Mouse (Mus musculus): ENCODE data around the gene Wdr46. TPM values are rescaled to one million over a fixed set of nuclear protein-coding genes. Genes with fewer than 3 reads are reported as not detected.

Gene Wdr46
- polyA plus RNA-seq, 1 experiment = 20.5 TPM

- H3K36me3 ChIP-seq (ENCODE audit: control insufficient read depth, insufficient read depth, low read length) = peaks cover 37% of the 10 kb centered on the region
- TF ChIP-seq CTCF (IDR thresholded peaks at IDR 0.05; ENCODE audit: extremely low read depth, insufficient read depth, insufficient read length, insufficient replicate concordance) = no peak
- no peak overlapping the region for H3K4me3 ChIP-seq (ENCODE audit: extremely low read depth, insufficient read depth, insufficient read length)
- H3K27ac ChIP-seq (ENCODE audit: insufficient read depth, low read length) = no peak overlapping the region
- 54% methylated on average over 6 of the region's 6 CpGs for WGBS
- H3K4me1 ChIP-seq (ENCODE audit: control insufficient read depth, insufficient read depth, insufficient read length) = peaks cover 4% of the 10 kb centered on the region; the same call in 1 of the 2 replicates
- no peak for DNase-seq (ENCODE audit: low read depth in 1 of 2, low spot score in 2 of 2)
- H3K27me3 ChIP-seq (ENCODE audit: control insufficient read depth, insufficient read depth, low read length) = no peaks in the 10 kb centered on the region
Measured at GRCm38 (mm10) chr17:33957493-33957892, 17.0 kb downstream of the Wdr46 start.

GRCm38 (mm10) chr17:33958451-33958850, 18.0 kb downstream of the Wdr46 start:
- Histone ChIP-seq H3K36me3 (ENCODE audit: control insufficient read depth, insufficient read depth, low read length) (peaks cover 33% of the 10 kb centered on the region), H3K4me1 (ENCODE audit: control insufficient read depth, insufficient read depth, insufficient read length) (no peaks in the 10 kb centered on the region), H3K27ac (ENCODE audit: insufficient read depth, low read length) (no peak overlapping the region), H3K27me3 (ENCODE audit: control insufficient read depth, insufficient read depth, low read length) (no peaks in the 10 kb centered on the region), H3K4me3 (ENCODE audit: extremely low read depth, insufficient read depth, insufficient read length) (no peak overlapping the region)
- DNase-seq (ENCODE audit: low read depth in 1 of 2, low spot score in 2 of 2) = no peak
- TF ChIP-seq CTCF (IDR thresholded peaks at IDR 0.05; ENCODE audit: extremely low read depth, insufficient read depth, insufficient read length, insufficient replicate concordance) (no peak), POLR2A (IDR thresholded peaks at IDR 0.05; ENCODE audit: low read depth, low read length) (no peak)
- 98% methylated on average over 11 of the region's 11 CpGs for whole genome bisulfite sequencing

DNA sequence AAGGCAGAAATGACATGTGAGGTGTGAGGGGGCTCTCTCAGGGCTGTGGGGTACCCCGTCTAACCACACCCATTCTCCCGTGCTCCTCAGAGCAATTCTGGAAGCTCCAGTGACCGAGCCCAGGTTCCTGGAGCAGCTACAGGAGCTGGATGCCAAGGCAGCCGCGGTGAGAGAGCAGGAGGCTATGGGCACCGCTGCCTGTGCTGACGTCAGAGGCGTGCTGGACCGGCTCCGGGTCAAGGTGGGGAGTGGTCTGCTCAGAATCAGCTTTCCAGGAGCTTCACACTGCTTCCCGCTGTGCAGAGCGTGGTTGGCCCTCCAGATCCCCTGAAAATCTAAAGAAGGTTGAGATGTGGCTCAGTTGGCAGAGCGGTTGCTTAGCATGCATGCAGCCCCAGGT, 18.7 kb downstream of the Wdr46 start:
- Histone ChIP-seq H3K4me1 (ENCODE audit: control insufficient read depth, insufficient read depth, insufficient read length) (no peaks in the 10 kb centered on the region), H3K27ac (ENCODE audit: insufficient read depth, low read length) (no peak overlapping the region), H3K4me3 (ENCODE audit: extremely low read depth, insufficient read depth, insufficient read length) (no peak overlapping the region), H3K27me3 (ENCODE audit: control insufficient read depth, insufficient read depth, low read length) (no peaks in the 10 kb centered on the region), H3K36me3 (ENCODE audit: control insufficient read depth, insufficient read depth, low read length) (peaks cover 33% of the 10 kb centered on the region)
- 96% methylated on average over 13 of the region's 13 CpGs for WGBS
- TF ChIP-seq CTCF (IDR thresholded peaks at IDR 0.05; ENCODE audit: extremely low read depth, insufficient read depth, insufficient read length, insufficient replicate concordance) = no peak
- no peak for TF ChIP-seq POLR2A (IDR thresholded peaks at IDR 0.05; ENCODE audit: low read depth, low read length)
- DNase-seq (ENCODE audit: low read depth in 1 of 2, low spot score in 2 of 2) = no peak

GRCm38 (mm10) chr17:33959948-33960347, 19.5 kb downstream of the Wdr46 start:
- TF ChIP-seq POLR2A (IDR thresholded peaks at IDR 0.05; ENCODE audit: low read depth, low read length) (no peak), CTCF (IDR thresholded peaks at IDR 0.05; ENCODE audit: extremely low read depth, insufficient read depth, insufficient read length, insufficient replicate concordance) (no peak)
- Histone ChIP-seq H3K27ac (ENCODE audit: insufficient read depth, low read length) (no peak overlapping the region), H3K36me3 (ENCODE audit: control insufficient read depth, insufficient read depth, low read length) (peaks cover 33% of the 10 kb centered on the region), H3K27me3 (ENCODE audit: control insufficient read depth, insufficient read depth, low read length) (no peaks in the 10 kb centered on the region), H3K4me1 (ENCODE audit: control insufficient read depth, insufficient read depth, insufficient read length) (no peaks in the 10 kb centered on the region), H3K4me3 (ENCODE audit: extremely low read depth, insufficient read depth, insufficient read length) (no peak overlapping the region)
- DNase-seq (ENCODE audit: low read depth in 1 of 2, low spot score in 2 of 2) = no peak
- 96% methylated on average over 15 of the region's 15 CpGs for WGBS

DNA sequence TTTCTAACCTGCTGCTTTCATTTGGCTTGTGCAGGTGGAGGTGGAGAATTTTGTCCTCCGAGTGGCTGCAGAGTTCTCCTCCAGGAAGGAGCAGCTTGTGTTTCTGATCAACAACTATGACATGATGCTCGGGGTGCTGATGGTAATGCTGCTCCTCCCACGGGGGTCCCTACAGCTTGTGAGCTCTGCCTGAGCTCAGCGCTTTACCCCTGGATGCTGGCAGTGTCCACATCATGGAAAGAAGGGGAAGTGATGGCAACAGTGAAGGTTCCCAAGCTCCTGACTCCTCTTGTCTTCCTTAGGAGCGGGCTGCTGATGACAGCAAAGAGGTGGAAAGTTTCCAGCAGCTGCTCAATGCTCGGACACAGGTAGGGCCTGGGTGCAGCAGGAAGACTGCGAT, 22.4 kb downstream of the Wdr46 start:
- TF ChIP-seq POLR2A (IDR thresholded peaks at IDR 0.05; ENCODE audit: low read depth, low read length) (no peak), CTCF (IDR thresholded peaks at IDR 0.05; ENCODE audit: extremely low read depth, insufficient read depth, insufficient read length, insufficient replicate concordance) (no peak)
- WGBS = 97% methylated on average over 7 of the region's 7 CpGs
- peaks cover 40% of the 10 kb centered on the region for H3K36me3 ChIP-seq (ENCODE audit: control insufficient read depth, insufficient read depth, low read length)
- no peaks in the 10 kb centered on the region for H3K27me3 ChIP-seq (ENCODE audit: control insufficient read depth, insufficient read depth, low read length)
- no peak overlapping the region for H3K27ac ChIP-seq (ENCODE audit: insufficient read depth, low read length)
- H3K4me3 ChIP-seq (ENCODE audit: extremely low read depth, insufficient read depth, insufficient read length) = no peak overlapping the region
- no peak for DNase-seq (ENCODE audit: low read depth in 1 of 2, low spot score in 2 of 2)
- H3K4me1 ChIP-seq (ENCODE audit: control insufficient read depth, insufficient read depth, insufficient read length) = no peaks in the 10 kb centered on the region

DNA sequence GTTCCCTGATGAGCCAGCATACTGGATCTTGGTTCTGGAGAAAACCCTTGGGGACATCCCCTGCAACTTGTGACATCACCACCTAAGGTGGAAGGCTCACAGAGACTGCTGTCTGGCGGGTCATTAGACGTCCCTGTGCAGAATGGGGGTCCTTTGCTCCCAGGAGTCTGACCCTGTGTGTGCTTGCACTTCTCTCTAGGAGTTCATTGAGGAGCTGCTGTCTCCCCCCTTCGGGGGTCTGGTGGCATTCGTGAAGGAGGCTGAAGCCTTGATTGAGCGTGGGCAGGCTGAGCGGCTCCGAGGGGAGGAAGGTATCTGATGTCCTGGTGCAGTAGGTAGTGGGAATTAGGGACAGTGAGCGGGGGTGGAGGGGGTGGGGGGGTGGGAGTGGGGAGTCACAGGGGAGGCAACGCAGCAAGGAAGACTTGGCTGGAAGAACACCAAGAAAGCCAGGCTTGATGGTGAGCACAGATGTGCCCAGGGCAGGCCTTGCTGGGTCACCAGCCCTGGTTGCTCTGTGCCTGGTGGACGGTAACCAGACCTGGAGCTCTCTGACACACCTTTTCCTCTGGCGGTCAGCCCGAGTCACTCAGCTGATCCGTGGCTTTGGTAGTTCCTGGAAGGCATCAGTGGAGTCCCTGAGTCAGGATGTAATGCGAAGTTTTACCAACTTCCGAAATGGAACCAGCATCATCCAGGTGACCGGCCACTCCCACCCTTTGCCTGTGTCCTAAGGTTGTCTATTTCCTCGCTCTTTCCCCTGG, 24.8 kb downstream of the Wdr46 start:
- Histone ChIP-seq H3K4me1 (ENCODE audit: control insufficient read depth, insufficient read depth, insufficient read length) (no peaks in the 10 kb centered on the region), H3K36me3 (ENCODE audit: control insufficient read depth, insufficient read depth, low read length) (peaks cover 26% of the 10 kb centered on the region), H3K27me3 (ENCODE audit: control insufficient read depth, insufficient read depth, low read length) (no peaks in the 10 kb centered on the region), H3K4me3 (ENCODE audit: extremely low read depth, insufficient read depth, insufficient read length) (no peak overlapping the region), H3K27ac (ENCODE audit: insufficient read depth, low read length) (no peak overlapping the region)
- WGBS = 92% methylated on average over 17 of the region's 17 CpGs
- TF ChIP-seq CTCF (IDR thresholded peaks at IDR 0.05; ENCODE audit: extremely low read depth, insufficient read depth, insufficient read length, insufficient replicate concordance) (no peak), POLR2A (IDR thresholded peaks at IDR 0.05; ENCODE audit: low read depth, low read length) (no peak)
- no peak for DNase-seq (ENCODE audit: low read depth in 1 of 2, low spot score in 2 of 2)

GRCm38 (mm10) chr17:33965846-33966550, 25.5 kb downstream of the Wdr46 start:
- no peaks in the 10 kb centered on the region for H3K27me3 ChIP-seq (ENCODE audit: control insufficient read depth, insufficient read depth, low read length)
- 93% methylated on average over 16 of the region's 16 CpGs for WGBS
- H3K36me3 ChIP-seq (ENCODE audit: control insufficient read depth, insufficient read depth, low read length) = peaks cover 22% of the 10 kb centered on the region

More at GRCm38 (mm10) chr17:33965846-33966550, 25.5 kb downstream of the Wdr46 start:
- TF ChIP-seq CTCF (IDR thresholded peaks at IDR 0.05; ENCODE audit: extremely low read depth, insufficient read depth, insufficient read length, insufficient replicate concordance) (no peak), POLR2A (IDR thresholded peaks at IDR 0.05; ENCODE audit: low read depth, low read length) (no peak)
- no peak overlapping the region for H3K4me3 ChIP-seq (ENCODE audit: extremely low read depth, insufficient read depth, insufficient read length)
- H3K27ac ChIP-seq (ENCODE audit: insufficient read depth, low read length) = no peak overlapping the region
- no peaks in the 10 kb centered on the region for H3K4me1 ChIP-seq (ENCODE audit: control insufficient read depth, insufficient read depth, insufficient read length)
- DNase-seq (ENCODE audit: low read depth in 1 of 2, low spot score in 2 of 2) = no peak
